11 mouse cellular contexts compared by ENCODE assay signal in the genomic region with DNA sequence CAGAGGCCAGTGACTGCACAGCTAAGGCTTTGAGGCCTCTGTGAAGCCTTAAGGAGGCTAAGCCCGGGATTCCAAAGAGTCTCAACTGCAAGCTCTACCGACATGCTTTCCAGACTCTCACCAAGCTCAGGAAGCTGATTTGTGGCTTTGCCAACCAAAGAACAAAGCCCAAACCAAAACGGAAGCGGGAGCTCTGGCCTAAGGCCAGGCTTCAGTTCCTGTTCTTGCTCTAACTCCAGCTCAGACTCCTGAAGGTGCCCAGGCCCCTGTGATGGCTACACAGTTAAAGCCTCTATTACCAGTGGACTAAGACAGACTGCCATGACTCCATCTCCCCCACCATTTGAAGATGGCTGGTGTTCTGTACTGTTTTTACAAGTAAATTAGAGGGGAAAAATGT. TPM values are rescaled to one million over a fixed set of nuclear protein-coding genes. Genes with fewer than 3 reads are reported as not detected.
DNase-seq lines count a peak whose midpoint lies in the region; ATAC-seq and TF ChIP-seq lines count a peak whose summit lies in the region.
"Had no signal": no experiment of that assay in that cellular context is flagged by ENCODE, and none has a peak within 500 bp of the region (broad histone marks: within the 10 kb centered on the region; RNA-seq: fewer than 3 reads in every experiment).

No protein-coding gene starts in this region.

- WGBS in heart, embryonic 16.5 days = 30% methylated on average over 4 of the region's 4 CpGs
- WGBS in liver, embryonic 15.5 days (ENCODE audit: insufficient replicate concordance) = 26% methylated on average over 4 of the region's 4 CpGs
- WGBS in forebrain, embryonic 15.5 days = 41% methylated on average over 4 of the region's 4 CpGs
- 62% methylated on average over 4 of the region's 4 CpGs for WGBS in intestine, postnatal 0 days

- H3K27ac ChIP-seq in heart, embryonic 16.5 days (ENCODE audit: low read length) = peak overlapping the region; percentile 72
- H3K27ac ChIP-seq in liver, embryonic 15.5 days (replicated peaks) = peak overlapping the region; percentile 63
- H3K27ac ChIP-seq in forebrain, embryonic 15.5 days (replicated peaks) = no peak overlapping the region
- no peak overlapping the region for H3K27ac ChIP-seq in intestine, postnatal 0 days (ENCODE audit: low read depth, low read length)
- H3K27ac ChIP-seq: liver, embryonic 14.5 days had no signal

- H3K36me3 ChIP-seq in heart, embryonic 16.5 days (ENCODE audit: control insufficient read depth, insufficient read depth) = no peaks in the 10 kb centered on the region
- H3K36me3 ChIP-seq in liver, embryonic 15.5 days (replicated peaks) = no peaks in the 10 kb centered on the region
- no peaks in the 10 kb centered on the region for H3K36me3 ChIP-seq in forebrain, embryonic 15.5 days
- no peaks in the 10 kb centered on the region for H3K36me3 ChIP-seq in intestine, postnatal 0 days (ENCODE audit: control insufficient read depth, insufficient read depth)
- H3K36me3 ChIP-seq: G1E had no signal

- H3K27me3 ChIP-seq in heart, embryonic 16.5 days (ENCODE audit: control insufficient read depth, insufficient read depth, low read length) = no peaks in the 10 kb centered on the region; the same call in 1 of the 2 replicates
- no peaks in the 10 kb centered on the region for H3K27me3 ChIP-seq in liver, embryonic 15.5 days
- H3K27me3 ChIP-seq in forebrain, embryonic 15.5 days = no peaks in the 10 kb centered on the region
- H3K27me3 ChIP-seq in intestine, postnatal 0 days (replicated peaks; ENCODE audit: control insufficient read depth, insufficient read depth, low read length) = no peaks in the 10 kb centered on the region

- peaks cover 2% of the 10 kb centered on the region; the same call in 1 of the 2 replicates for H3K4me1 ChIP-seq in heart, embryonic 16.5 days (ENCODE audit: control insufficient read depth, insufficient read depth, low read length)
- peaks cover 32% of the 10 kb centered on the region for H3K4me1 ChIP-seq in liver, embryonic 15.5 days (replicated peaks)
- H3K4me1 ChIP-seq in forebrain, embryonic 15.5 days = no peaks in the 10 kb centered on the region
- no peaks in the 10 kb centered on the region for H3K4me1 ChIP-seq in intestine, postnatal 0 days (replicated peaks; ENCODE audit: control insufficient read depth, insufficient read depth, low read length)

- H3K4me3 ChIP-seq in heart, embryonic 16.5 days (ENCODE audit: low read length) = no peak overlapping the region
- H3K4me3 ChIP-seq in liver, embryonic 15.5 days (replicated peaks) = no peak overlapping the region
- H3K4me3 ChIP-seq in forebrain, embryonic 15.5 days = no peak overlapping the region
- H3K4me3 ChIP-seq in intestine, postnatal 0 days (ENCODE audit: low read depth, low read length) = no peak overlapping the region
- H3K4me3 ChIP-seq: erythroblast, embryonic 14.5 days had no signal

- H3K9ac ChIP-seq in heart, embryonic 16.5 days (ENCODE audit: low read length) = no peak overlapping the region
- H3K9ac ChIP-seq in liver, embryonic 15.5 days = no peak overlapping the region
- no peak overlapping the region for H3K9ac ChIP-seq in forebrain, embryonic 15.5 days (replicated peaks)
- H3K9ac ChIP-seq in intestine, postnatal 0 days (ENCODE audit: low read depth, low read length) = no peak overlapping the region
- H3K9ac ChIP-seq: liver, embryonic 14.5 days had no signal

- no peak overlapping the region for H3K4me2 ChIP-seq in heart, embryonic 16.5 days (ENCODE audit: low read depth, low read length)
- H3K4me2 ChIP-seq in liver, embryonic 15.5 days = no peak overlapping the region
- H3K4me2 ChIP-seq in forebrain, embryonic 15.5 days (replicated peaks) = no peak overlapping the region
- no peak overlapping the region for H3K4me2 ChIP-seq in intestine, postnatal 0 days (replicated peaks; ENCODE audit: low read depth)

- 0 out of 2 replicates have a peak, but pooled peaks have one; percentile 28 for ATAC-seq in heart, embryonic 16.5 days (replicated peaks; ENCODE audit: extremely low read depth, insufficient read depth, low FRiP score)
- no peak for ATAC-seq in liver, embryonic 15.5 days (ENCODE audit: insufficient read depth)
- no peak for ATAC-seq in forebrain, embryonic 15.5 days (replicated peaks)
- ATAC-seq in intestine, postnatal 0 days = no peak

- no peaks in the 10 kb centered on the region for H3K9me3 ChIP-seq in heart, embryonic 16.5 days (replicated peaks; ENCODE audit: control insufficient read depth, low read length)
- no peaks in the 10 kb centered on the region for H3K9me3 ChIP-seq in liver, embryonic 15.5 days (replicated peaks)
- no peaks in the 10 kb centered on the region for H3K9me3 ChIP-seq in forebrain, embryonic 15.5 days
- H3K9me3 ChIP-seq in intestine, postnatal 0 days (ENCODE audit: control insufficient read depth) = no peaks in the 10 kb centered on the region
- H3K9me3 ChIP-seq: G1E had no signal

- no peak for TF ChIP-seq CTCF in intestine, postnatal 0 days (IDR thresholded peaks at IDR 0.05; ENCODE audit: low read depth)

- DNase-seq in left cerebral cortex, postnatal 4 days = peak; percentile 10
- DNase-seq in left cerebral cortex, postnatal 36 days (ENCODE audit: low spot score in 2 of 2) = no peak
- peak; percentile 42 for DNase-seq in adrenal gland, postnatal 25 days
- no peak for DNase-seq in T-cell, adult 2 months (ENCODE audit: low spot score)

- intact Hi-C loops in left cerebral cortex, postnatal 4 days (cut with DNase I) = no loop called here
- intact Hi-C loops in left cerebral cortex, postnatal 36 days (cut with DNase I) = no loop called here

RNA-seq across cellular contexts. Expression of a gene that starts 19.2 kb away (rescaled TPM):
- 100 to 1,000 TPM; 186 to 197 TPM for total RNA-seq in left cerebral cortex, postnatal 4 days (2021)
- total RNA-seq in left cerebral cortex, postnatal 36 days (2021) = 100 to 1,000 TPM; 165 to 167 TPM
- 211 and 212 TPM in 2 replicates for total RNA-seq in adrenal gland, postnatal 25 days (2021)
- polyA plus RNA-seq in heart, embryonic 16.5 days (2015; fragmentation: Nextera tagmentation; extraction: Ambion mirVana) = 182 and 197 TPM in 2 replicates
- polyA plus RNA-seq in liver, embryonic 15.5 days (2015; fragmentation: Nextera tagmentation; extraction: Ambion mirVana) = 181 and 184 TPM in 2 replicates
- polyA plus RNA-seq in forebrain, embryonic 15.5 days (2015; fragmentation: Nextera tagmentation; extraction: Ambion mirVana) = 246 and 262 TPM in 2 replicates
- polyA plus RNA-seq in intestine, postnatal 0 days (2015; fragmentation: Nextera tagmentation; extraction: Ambion mirVana) = 164 and 184 TPM in 2 replicates

RNA-seq across cellular contexts. Expression of a gene that starts 20.0 kb away (rescaled TPM):
- total RNA-seq in left cerebral cortex, postnatal 4 days (2021) = 100 to 1,000 TPM; 278 to 279 TPM
- 100 to 1,000 TPM; 323 to 336 TPM for total RNA-seq in left cerebral cortex, postnatal 36 days (2021)
- 313 and 326 TPM in 2 replicates for total RNA-seq in adrenal gland, postnatal 25 days (2021)
- 225 and 256 TPM in 2 replicates for polyA plus RNA-seq in heart, embryonic 16.5 days (2015; fragmentation: Nextera tagmentation; extraction: Ambion mirVana)
- polyA plus RNA-seq in liver, embryonic 15.5 days (2015; fragmentation: Nextera tagmentation; extraction: Ambion mirVana) = 110 and 117 TPM in 2 replicates
- polyA plus RNA-seq in forebrain, embryonic 15.5 days (2015; fragmentation: Nextera tagmentation; extraction: Ambion mirVana) = 295 and 302 TPM in 2 replicates
- polyA plus RNA-seq in intestine, postnatal 0 days (2015; fragmentation: Nextera tagmentation; extraction: Ambion mirVana) = 219 and 226 TPM in 2 replicates

Comparison
In these comparisons a context has a peak if more than half of its experiments do, and no peak if none do; other contexts are left out.
1. DNase-seq: peak in left cerebral cortex, postnatal 4 days (single experiment) and adrenal gland, postnatal 25 days (single experiment); none in left cerebral cortex, postnatal 36 days (0 of 2) and T-cell, adult 2 months (single experiment).
2. H3K27ac ChIP-seq: peak in heart, embryonic 16.5 days (single experiment) and liver, embryonic 15.5 days (single experiment); none in forebrain, embryonic 15.5 days (single experiment) and intestine, postnatal 0 days (single experiment).